Mouse (Mus musculus) hindbrain, embryonic 16.5 days (tissue): ENCODE measurements around the gene Cmbl. TPM values are rescaled to one million over a fixed set of nuclear protein-coding genes. Genes with fewer than 3 reads are reported as not detected.
"Not testable (repeated sequence)": the region's sequence is repeated elsewhere in the genome, so short reads cannot be mapped to it uniquely, and the experiment has no call there.

ENCODE experiments used
- ATAC-seq: fragments of 200-750 bp; cut with Nextera tagmentation; 2 replicates; pipeline ENCODE4 v1.8.0; 2017; ENCODE audit warnings: moderate TSS enrichment, moderate library complexity
- H3K27ac ChIP-seq: fragments of 300-500 bp; sonication (generic); 2 replicates; pipeline ENCODE4 v1.5.1; 2014; ENCODE audit warnings: low read depth, mild to moderate bottlenecking, control low read depth, low read length, moderate library complexity
- H3K27me3 ChIP-seq: fragments of 300-500 bp; sonication (generic); replicated peaks from 2 replicates; pipeline ENCODE4 v1.6.1; 2014; ENCODE audit warnings: low read length; ENCODE audit not compliant: control insufficient read depth, insufficient read depth
- H3K36me3 ChIP-seq: fragments of 300-500 bp; sonication (generic); 2 replicates; pipeline ENCODE4 v1.6.1; 2014; ENCODE audit warnings: mild to moderate bottlenecking, low read length, moderate library complexity, mixed read lengths; ENCODE audit not compliant: control insufficient read depth, insufficient read depth
- H3K4me1 ChIP-seq: fragments of 300-500 bp; sonication (generic); 2 replicates; pipeline ENCODE4 v1.6.1; 2014; ENCODE audit warnings: low read depth, low read length; ENCODE audit not compliant: control insufficient read depth, insufficient read depth
- H3K4me2 ChIP-seq: fragments of 300-500 bp; sonication (generic); 2 replicates; pipeline ENCODE4 v1.6.1; 2014; ENCODE audit warnings: mild to moderate bottlenecking, low read length, control low read depth, moderate library complexity
- H3K4me3 ChIP-seq: fragments of 300-500 bp; sonication (generic); 2 replicates; pipeline ENCODE4 v1.5.1; 2014; ENCODE audit warnings: mild to moderate bottlenecking, low read length, control low read depth, moderate library complexity
- H3K9ac ChIP-seq: fragments of 300-500 bp; sonication (generic); 2 replicates; pipeline ENCODE4 v1.6.1; 2014; ENCODE audit warnings: low read depth, mild to moderate bottlenecking, control low read depth, low read length, moderate library complexity
- H3K9me3 ChIP-seq: fragments of 300-500 bp; sonication (generic); 2 replicates; pipeline ENCODE4 v1.6.1; 2014; ENCODE audit warnings: mild to moderate bottlenecking, low read length, moderate library complexity; ENCODE audit not compliant: control insufficient read depth
- WGBS: fragments of 180-500 bp; shearing (Covaris S2); extraction: QIAGEN DNeasy Blood & Tissue Kit; methylation state at CpG from one replicate; pipeline ENCODE4 v1.1.7; 2014; 5-methylcytosine and 5-hydroxymethylcytosine counted together
- polyA plus RNA-seq: library from polyadenylated mRNA; unstranded; fragments of >200 nt; fragmentation: Nextera tagmentation; extraction: Ambion mirVana; gene quantifications from 2 replicates; pipeline ENCODE4 v1.2.1, GENCODE M21; 2015

Cmbl gene
- polyA plus RNA-seq, 1 experiment from 2014 or later, result 17.1 TPM

DNA sequence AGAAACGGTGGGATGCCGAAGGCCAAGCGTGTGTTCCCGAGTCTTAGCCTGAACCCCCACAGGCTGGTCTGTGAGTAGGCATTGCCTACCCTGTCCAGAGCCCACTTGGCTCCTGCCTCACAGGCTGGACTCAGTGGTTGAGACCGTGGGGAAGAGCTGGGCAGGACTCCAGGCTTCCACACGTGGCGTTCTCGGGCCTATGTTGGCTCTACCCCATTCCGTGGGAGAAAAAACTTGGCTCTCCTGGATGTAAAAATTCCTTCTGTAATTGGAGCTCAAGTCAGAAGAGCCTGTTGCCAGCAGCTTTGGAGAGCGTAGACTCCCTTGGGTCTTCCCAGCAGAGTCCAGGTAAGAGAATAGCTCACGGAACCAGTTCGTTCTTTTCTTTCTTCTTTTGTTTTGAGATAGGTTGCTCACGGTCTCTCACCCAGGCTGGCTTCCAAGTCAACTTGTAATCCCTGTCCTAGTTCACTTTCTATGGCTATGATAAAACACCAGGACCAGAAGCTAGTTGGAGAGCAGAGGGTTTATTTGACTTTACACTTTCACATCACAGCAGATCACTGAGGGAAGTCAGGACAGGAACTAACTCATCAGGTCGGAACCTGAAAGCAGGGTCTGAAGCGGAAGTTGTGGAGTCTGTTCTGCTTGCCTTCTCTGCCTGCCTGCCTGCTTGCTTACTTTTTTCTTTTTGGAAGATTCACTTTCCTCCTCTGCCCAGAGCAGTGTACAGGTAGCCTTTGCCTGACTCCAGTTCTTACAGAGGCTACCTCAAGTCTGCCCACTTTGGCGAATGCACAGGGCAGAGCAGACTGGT is 6.9 kb downstream of the Cmbl start:
- ATAC-seq, result no peak
- H3K36me3 ChIP-seq, result no peaks in the 10 kb centered on the region
- H3K4me1 ChIP-seq, result peaks cover 3% of the 10 kb centered on the region; the same call in 1 of the 2 replicates
- no peaks in the 10 kb centered on the region for H3K27me3 ChIP-seq
- H3K4me2 ChIP-seq, result no peak overlapping the region
- H3K27ac ChIP-seq, result no peak overlapping the region
- no peak overlapping the region for H3K9ac ChIP-seq
- no peaks in the 10 kb centered on the region for H3K9me3 ChIP-seq
- H3K4me3 ChIP-seq, result no peak overlapping the region
- 80% methylated on average over 16 of the region's 16 CpGs for WGBS

DNA sequence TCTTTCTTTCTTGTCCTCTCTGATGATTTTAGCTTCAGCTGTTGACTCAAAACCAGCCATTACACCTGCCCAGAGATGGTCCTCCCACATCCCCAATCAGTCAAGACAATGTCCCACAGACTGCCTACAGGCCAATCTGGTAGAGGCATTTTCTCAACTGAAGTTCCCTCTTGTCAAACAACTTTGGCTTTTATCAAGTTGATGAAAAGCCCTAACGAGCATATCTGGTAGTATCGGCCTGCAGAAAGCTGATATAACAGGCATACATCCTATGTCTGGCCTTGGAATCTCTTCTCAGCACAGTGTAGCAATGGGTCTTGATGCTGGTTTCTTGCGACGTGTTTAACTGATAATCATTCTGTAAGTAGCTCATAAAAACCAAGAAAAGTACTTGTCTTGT is 8.1 kb downstream of the Cmbl start:
- no peaks in the 10 kb centered on the region for H3K36me3 ChIP-seq
- H3K9ac ChIP-seq, result no peak overlapping the region
- H3K9me3 ChIP-seq, result no peaks in the 10 kb centered on the region
- no peak overlapping the region for H3K4me2 ChIP-seq
- peaks cover 3% of the 10 kb centered on the region; the same call in 1 of the 2 replicates for H3K4me1 ChIP-seq
- no peak overlapping the region for H3K4me3 ChIP-seq
- ATAC-seq, result no peak
- H3K27ac ChIP-seq, result no peak overlapping the region
- WGBS, result 86% methylated on average over 4 of the region's 4 CpGs
- no peaks in the 10 kb centered on the region for H3K27me3 ChIP-seq

DNA sequence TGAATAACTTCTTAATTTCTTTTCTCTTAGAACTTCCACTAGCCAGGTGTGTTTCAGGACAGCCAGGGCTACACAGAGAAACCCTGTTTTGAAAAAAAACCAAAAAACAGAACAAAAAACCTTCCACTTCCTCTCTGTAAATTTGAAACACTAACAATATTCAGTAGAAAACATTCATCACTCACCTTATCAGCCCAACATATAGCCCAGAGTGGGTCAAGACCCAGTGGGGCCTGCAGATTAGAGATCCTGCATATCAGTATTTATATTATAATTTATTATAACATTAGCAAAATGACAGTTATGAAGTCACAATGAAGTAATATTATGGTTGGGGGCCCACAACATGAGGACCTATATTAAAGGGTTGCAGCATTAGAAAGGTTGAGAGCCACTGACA is 8.5 kb downstream of the Cmbl start:
- H3K4me2 ChIP-seq, result no peak overlapping the region
- no peak for ATAC-seq
- no peaks in the 10 kb centered on the region for H3K27me3 ChIP-seq

DNA sequence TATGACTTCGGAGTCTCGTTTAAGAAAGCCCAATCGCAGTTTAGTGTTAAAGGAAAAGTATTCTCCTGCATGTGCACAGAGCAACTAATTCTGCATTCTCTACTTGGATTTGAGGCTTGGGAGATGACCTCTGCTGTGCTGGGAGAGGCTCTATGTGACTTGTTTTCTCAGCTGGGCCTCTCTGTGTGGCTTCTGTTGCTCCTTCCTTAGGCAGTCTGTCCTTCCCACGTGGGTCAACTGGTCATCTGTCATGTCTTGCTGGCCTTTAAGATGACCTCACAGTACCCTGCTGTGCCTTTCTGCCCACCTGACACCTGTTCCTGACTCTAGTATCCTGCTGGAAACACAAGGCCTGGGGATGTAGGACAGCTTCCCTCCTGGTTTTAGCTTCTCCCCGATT is 10.9 kb downstream of the Cmbl start:
- WGBS, result 79% methylated on average over 5 of the region's 5 CpGs

More for the DNA sequence above, 8.5 kb downstream of the Cmbl start:
- Histone ChIP-seq H3K9ac (no peak overlapping the region), H3K4me3 (no peak overlapping the region), H3K36me3 (no peaks in the 10 kb centered on the region), H3K27ac (no peak overlapping the region), H3K4me1 (peaks cover under 1% of the 10 kb centered on the region; the same call in 1 of the 2 replicates), H3K9me3 (no peaks in the 10 kb centered on the region)

DNA sequence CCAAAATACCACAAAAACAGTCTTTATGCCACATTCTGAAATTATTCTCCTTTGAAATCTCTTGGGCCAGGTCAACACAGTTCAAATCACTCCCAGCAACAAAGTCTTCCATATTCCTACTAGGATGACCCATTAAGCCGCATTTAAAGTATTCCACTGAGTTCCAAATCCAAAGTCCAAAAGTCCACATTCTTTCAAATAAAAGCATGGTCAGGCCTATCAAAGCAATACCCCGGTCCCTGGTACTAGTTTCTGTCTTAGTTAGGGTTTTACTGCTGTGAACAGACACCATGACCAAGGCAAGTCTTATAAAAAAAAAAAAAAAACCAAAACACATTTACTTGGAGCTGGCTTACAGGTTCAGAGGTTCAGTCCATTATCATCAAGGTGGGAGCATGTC is 15.9 kb downstream of the Cmbl start:
- not testable (repeated sequence) for H3K4me2 ChIP-seq, H3K9ac ChIP-seq, H3K4me1 ChIP-seq, H3K4me3 ChIP-seq, H3K9me3 ChIP-seq, H3K27me3 ChIP-seq, ATAC-seq, H3K36me3 ChIP-seq, H3K27ac ChIP-seq
- 92% methylated on average over 2 of the region's 2 CpGs for WGBS

More for the DNA sequence above, 10.9 kb downstream of the Cmbl start:
- H3K9me3 ChIP-seq, result no peaks in the 10 kb centered on the region
- H3K27me3 ChIP-seq, result no peaks in the 10 kb centered on the region
- ATAC-seq, result no peak
- no peak overlapping the region for H3K9ac ChIP-seq
- H3K4me3 ChIP-seq, result no peak overlapping the region
- H3K4me2 ChIP-seq, result no peak overlapping the region
- no peaks in the 10 kb centered on the region for H3K4me1 ChIP-seq
- no peak overlapping the region for H3K27ac ChIP-seq
- H3K36me3 ChIP-seq, result no peaks in the 10 kb centered on the region

DNA sequence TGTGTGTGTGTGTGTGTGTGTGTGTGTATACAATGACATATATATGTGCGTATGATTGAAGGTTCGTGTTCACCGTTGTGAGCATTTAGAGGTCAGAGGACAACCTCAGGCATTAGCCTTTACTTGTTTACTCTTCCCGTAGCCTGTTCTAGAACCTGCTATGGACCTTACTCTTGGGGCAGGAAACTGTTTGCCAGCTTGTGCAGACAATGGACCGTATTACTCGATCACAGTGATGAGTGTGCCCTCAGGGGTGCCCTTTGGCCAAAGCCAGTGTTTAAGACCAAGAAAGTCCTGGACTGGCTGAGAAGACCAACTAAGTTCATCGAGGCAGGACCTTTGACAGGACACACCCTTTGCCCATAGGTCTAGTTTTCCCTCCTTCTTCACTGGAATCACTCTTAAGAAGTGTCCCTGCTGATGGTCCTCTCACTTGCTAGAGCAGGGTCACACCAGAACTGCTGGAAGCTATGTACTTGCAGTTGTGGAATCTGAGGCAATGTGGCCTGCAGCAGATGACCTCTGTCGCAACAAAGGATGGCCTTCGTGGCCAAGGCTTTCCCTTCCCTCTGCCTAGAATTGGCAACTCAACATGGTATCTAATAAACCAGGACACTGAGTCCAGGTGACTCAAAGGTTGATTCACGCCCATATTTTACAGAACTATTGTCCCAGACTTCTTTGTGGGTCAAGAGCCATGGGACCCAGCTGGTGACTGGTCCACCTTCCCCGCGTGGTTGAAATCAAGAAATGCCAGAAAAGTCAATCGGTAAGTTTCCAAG is 18.3 kb downstream of the Cmbl start:
- Histone ChIP-seq H3K9me3 (no peaks in the 10 kb centered on the region), H3K4me1 (no peaks in the 10 kb centered on the region), H3K4me3 (no peak overlapping the region), H3K9ac (no peak overlapping the region), H3K27me3 (no peaks in the 10 kb centered on the region), H3K27ac (no peak overlapping the region), H3K36me3 (no peaks in the 10 kb centered on the region), H3K4me2 (no peak overlapping the region)
- ATAC-seq, result no peak
- 93% methylated on average over 13 of the region's 13 CpGs for WGBS

DNA sequence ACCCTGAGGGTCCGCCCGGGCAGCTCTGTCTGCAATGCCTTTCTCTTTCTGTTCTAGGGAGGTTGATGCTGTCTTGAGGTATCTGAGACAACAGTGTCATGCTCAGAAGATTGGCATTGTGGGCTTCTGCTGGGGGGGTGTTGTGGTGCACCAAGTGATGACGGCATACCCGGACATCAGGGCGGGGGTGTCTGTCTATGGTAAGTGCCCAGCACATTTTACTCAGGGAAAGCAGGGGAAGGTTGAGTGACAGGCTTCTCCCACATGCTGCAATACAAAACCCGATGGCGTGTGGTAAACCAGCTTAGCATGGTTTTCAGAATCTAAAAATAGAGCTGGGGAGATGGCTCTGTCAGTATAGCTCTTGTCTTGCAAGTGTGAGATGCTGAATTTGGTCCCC is 20.0 kb downstream of the Cmbl start:
- ATAC-seq, result no peak
- Histone ChIP-seq H3K27ac (no peak overlapping the region), H3K9ac (no peak overlapping the region), H3K9me3 (no peaks in the 10 kb centered on the region), H3K4me3 (no peak overlapping the region), H3K27me3 (no peaks in the 10 kb centered on the region), H3K36me3 (peaks cover 9% of the 10 kb centered on the region), H3K4me1 (no peaks in the 10 kb centered on the region), H3K4me2 (no peak overlapping the region)
- 86% methylated on average over 7 of the region's 7 CpGs for WGBS

DNA sequence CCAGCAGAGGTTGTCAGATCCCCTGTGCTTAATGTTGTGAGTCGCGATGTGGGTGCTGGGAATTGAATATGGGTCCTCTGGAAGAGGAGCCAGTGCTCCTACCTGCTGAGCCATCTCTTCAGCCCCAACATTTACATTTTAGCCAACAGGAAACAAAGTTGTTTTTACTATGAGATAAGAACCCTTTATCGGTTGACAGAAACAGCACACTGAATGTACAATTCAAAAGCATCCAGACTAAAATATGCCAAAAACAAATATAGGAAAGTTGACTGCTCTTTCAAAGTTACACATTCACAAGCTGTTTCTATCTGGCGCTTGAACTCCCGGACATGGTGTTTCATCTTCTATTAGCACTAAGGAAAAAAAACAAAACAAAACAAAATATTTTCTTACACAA is 20.9 kb downstream of the Cmbl start:
- no peak for ATAC-seq
- H3K4me2 ChIP-seq, result no peak overlapping the region
- H3K27ac ChIP-seq, result no peak overlapping the region
- H3K36me3 ChIP-seq, result peaks cover 16% of the 10 kb centered on the region
- H3K4me1 ChIP-seq, result no peaks in the 10 kb centered on the region
- H3K27me3 ChIP-seq, result no peaks in the 10 kb centered on the region
- H3K9me3 ChIP-seq, result no peaks in the 10 kb centered on the region
- 83% methylated on average over 5 of the region's 5 CpGs for WGBS
- H3K4me3 ChIP-seq, result no peak overlapping the region
- no peak overlapping the region for H3K9ac ChIP-seq

DNA sequence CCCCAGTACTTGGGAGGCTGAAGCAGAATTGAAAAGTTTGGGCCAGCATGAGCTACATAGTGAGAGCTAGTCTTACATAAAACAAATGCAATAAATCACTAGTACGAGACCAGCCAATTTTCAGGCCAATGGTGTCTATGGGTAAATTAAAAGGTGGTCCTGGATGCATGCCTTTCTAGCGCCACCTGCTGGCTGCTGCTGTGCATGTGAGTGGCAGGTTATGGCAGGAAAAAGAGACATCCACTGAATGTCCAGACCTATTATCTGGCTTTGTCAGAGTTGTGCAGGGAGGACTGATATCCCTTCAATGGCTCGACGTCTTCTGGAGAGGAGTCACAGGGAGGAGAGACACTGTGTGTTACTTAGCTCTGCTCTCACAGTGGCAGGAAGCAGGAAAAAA is 21.3 kb downstream of the Cmbl start:
- peak; percentile 71 for ATAC-seq
- 3% methylated on average over 4 of the region's 4 CpGs for WGBS
- Histone ChIP-seq H3K9me3 (no peaks in the 10 kb centered on the region), H3K9ac (no peak overlapping the region), H3K36me3 (peaks cover 21% of the 10 kb centered on the region), H3K4me1 (no peaks in the 10 kb centered on the region), H3K4me3 (no peak overlapping the region), H3K27ac (no peak overlapping the region), H3K4me2 (no peak overlapping the region), H3K27me3 (no peaks in the 10 kb centered on the region)
